32 mouse cellular contexts compared by ENCODE assay signal in genomic region chr3:106196276-106196675, GRCm38 (mm10). TPM values are rescaled to one million over a fixed set of nuclear protein-coding genes. Genes with fewer than 3 reads are reported as not detected.
"Had no signal": no experiment of that assay in that cellular context is flagged by ENCODE, and none has a peak within 500 bp of the region (broad histone marks: within the 10 kb centered on the region; RNA-seq: fewer than 3 reads in every experiment).

No protein-coding gene starts in this region.

- H3K36me3 ChIP-seq: limb, embryonic 10.5 days; limb, embryonic 13.5 days; liver, embryonic 12.5 days; liver, embryonic 15.5 days; lung, embryonic 15.5 days; midbrain, embryonic 12.5 days; neural tube, embryonic 12.5 days; neural tube, embryonic 15.5 days had no signal

- H3K27me3 ChIP-seq: limb, embryonic 13.5 days; liver, embryonic 12.5 days; liver, embryonic 15.5 days; lung, embryonic 15.5 days; megakaryocyte, embryonic 14.5 days; midbrain, embryonic 12.5 days; neural tube, embryonic 12.5 days; neural tube, embryonic 15.5 days had no signal

- DNase-seq: kidney, adult 2 months; kidney, postnatal 25 days; layer of hippocampus, adult 9-11 months; liver; lung, adult 18-20 months; lung, postnatal 10 days; lung, postnatal 36 days; right cerebral cortex, adult 18-20 months; right cerebral cortex, postnatal 14 days; right cerebral cortex, postnatal 4 days; thymus, adult 2 months; thymus, postnatal 14 days; thymus, postnatal 4 days had no signal

- H3K27ac ChIP-seq: kidney, postnatal 0 days; layer of hippocampus, adult 2 months; limb, embryonic 10.5 days; limb, embryonic 13.5 days; liver, embryonic 12.5 days; liver, embryonic 15.5 days; lung, embryonic 15.5 days; midbrain, embryonic 12.5 days; neural tube, embryonic 12.5 days; neural tube, embryonic 15.5 days; stomach, postnatal 0 days had no signal

- H3K9ac ChIP-seq: limb, embryonic 13.5 days; liver, embryonic 12.5 days; liver, embryonic 15.5 days; lung, embryonic 15.5 days; midbrain, embryonic 12.5 days; neural tube, embryonic 12.5 days; neural tube, embryonic 15.5 days had no signal

- H3K4me1 ChIP-seq: limb, embryonic 10.5 days; limb, embryonic 13.5 days; liver, embryonic 12.5 days; liver, embryonic 15.5 days; lung, embryonic 15.5 days; megakaryocyte, embryonic 14.5 days; midbrain, embryonic 12.5 days; neural tube, embryonic 12.5 days; neural tube, embryonic 15.5 days had no signal

- ATAC-seq: liver, embryonic 12.5 days had no signal

- H3K4me3 ChIP-seq: layer of hippocampus, adult 2 months; limb, embryonic 10.5 days; limb, embryonic 13.5 days; liver, embryonic 12.5 days; liver, embryonic 15.5 days; lung, embryonic 15.5 days; megakaryocyte, embryonic 14.5 days; midbrain, embryonic 12.5 days; myocyte; neural tube, embryonic 12.5 days; neural tube, embryonic 15.5 days had no signal

- H3K4me2 ChIP-seq: limb, embryonic 13.5 days; liver, embryonic 12.5 days; liver, embryonic 15.5 days; lung, embryonic 15.5 days; midbrain, embryonic 12.5 days; neural tube, embryonic 12.5 days; neural tube, embryonic 15.5 days had no signal

RNA-seq across cellular contexts. Expression of gene Chil4, which starts 23.0 kb away (rescaled TPM):
- total RNA-seq: layer of hippocampus, adult 2 months; layer of hippocampus, postnatal 25 days; left cerebral cortex, adult 18-20 months; left cerebral cortex, postnatal 25 days; monocyte, adult 5-6 weeks had no signal
- polyA plus RNA-seq: kidney, embryonic 14.5 days; limb, embryonic 10.5 days; limb, embryonic 13.5 days; liver, embryonic 12.5 days; liver, embryonic 15.5 days; midbrain, embryonic 12.5 days; myocyte; neural tube, embryonic 12.5 days; neural tube, embryonic 15.5 days; stomach, embryonic 14.5 days had no signal

RNA-seq across cellular contexts. Expression of gene Chil3, which starts 28.9 kb away (rescaled TPM):
- total RNA-seq: layer of hippocampus, adult 2 months; layer of hippocampus, postnatal 25 days; left cerebral cortex, adult 18-20 months; left cerebral cortex, postnatal 25 days had no signal
- polyA plus RNA-seq: kidney, embryonic 14.5 days; limb, embryonic 10.5 days; liver, embryonic 12.5 days; lung, embryonic 15.5 days; midbrain, embryonic 12.5 days; myocyte; neural tube, embryonic 12.5 days; neural tube, embryonic 15.5 days; stomach, embryonic 14.5 days had no signal
